Mouse (Mus musculus) layer of hippocampus, adult 2 months (tissue): ENCODE measurements at regions not wholly inside any gene's neighbourhood (a gene's known extent, or its start where the extent isn't known, plus 50 kb on each side); places are given as distances from the start of the nearest gene placed in this dataset.
A peak's percentile ranks its signal among the peaks of the same experiment; 100 is the strongest.

Experiments used
- DNase-seq, 2 experiments: peaks; one replicate each; pipeline ENCODE4 v3.0.0; 2022; ENCODE audit warnings: low spot score in 2 of 2
- H3K27ac ChIP-seq: fragments of 200-600 bp; 2 replicates; pipeline ENCODE4 v1.8.1; 2022
- H3K4me3 ChIP-seq: fragments of 200-600 bp; 2 replicates; pipeline ENCODE4 v1.8.1; 2022; ENCODE audit warnings: mild to moderate bottlenecking
- CTCF ChIP-seq: fragments of 200-600 bp; conservative IDR thresholded peaks from 2 replicates; pipeline ENCODE4 v1.8.1; 2022; ENCODE audit warnings: antibody characterized with exemption, mild to moderate bottlenecking, moderate library complexity

DNA sequence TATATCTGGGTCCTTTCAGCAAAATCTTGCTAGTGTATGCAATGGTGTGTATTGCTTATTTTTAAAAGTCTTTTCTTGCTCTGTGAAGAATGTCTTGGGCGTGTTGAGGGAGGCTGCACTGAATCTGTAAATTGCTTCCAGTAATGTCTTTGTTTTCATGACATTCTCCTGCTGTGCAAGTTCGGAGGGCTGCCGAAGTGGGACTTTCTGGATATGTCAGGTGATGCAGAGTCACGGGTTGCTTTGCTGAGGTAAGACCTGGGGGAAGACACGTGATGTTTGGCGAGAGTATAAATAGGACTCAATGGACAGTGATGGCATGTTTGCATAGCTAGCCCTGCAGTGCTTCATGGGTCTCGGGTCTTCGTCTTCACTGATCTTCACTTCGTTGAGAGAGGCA is 329.2 kb upstream of the Nr5a2 start:
- H3K27ac ChIP-seq, result no peak overlapping the region
- H3K4me3 ChIP-seq, result no peak overlapping the region
- no peak for TF ChIP-seq CTCF
- DNase-seq, result no peak

DNA sequence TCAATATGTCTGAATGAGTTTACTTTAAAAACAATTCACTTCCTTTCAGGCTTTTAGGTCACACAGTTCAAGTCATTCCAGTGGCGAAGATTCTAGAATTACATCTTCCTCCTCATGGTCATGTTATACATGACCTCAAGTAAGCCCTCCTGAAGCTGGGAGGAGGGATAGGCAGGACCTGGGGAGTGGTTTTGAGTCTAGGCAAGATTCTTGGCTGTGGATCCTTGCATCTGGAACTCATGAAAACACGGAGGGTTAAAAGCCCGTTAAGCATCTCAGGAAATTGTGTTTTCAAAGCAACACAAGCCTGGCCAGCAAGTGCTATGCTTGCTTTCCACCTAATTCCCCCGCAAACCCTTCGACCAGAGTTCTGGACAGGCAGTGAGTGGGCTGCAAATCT is 323.0 kb upstream of the Nr5a2 start:
- Histone ChIP-seq H3K4me3 (no peak overlapping the region), H3K27ac (no peak overlapping the region)
- no peak for TF ChIP-seq CTCF
- DNase-seq, result no peak

DNA sequence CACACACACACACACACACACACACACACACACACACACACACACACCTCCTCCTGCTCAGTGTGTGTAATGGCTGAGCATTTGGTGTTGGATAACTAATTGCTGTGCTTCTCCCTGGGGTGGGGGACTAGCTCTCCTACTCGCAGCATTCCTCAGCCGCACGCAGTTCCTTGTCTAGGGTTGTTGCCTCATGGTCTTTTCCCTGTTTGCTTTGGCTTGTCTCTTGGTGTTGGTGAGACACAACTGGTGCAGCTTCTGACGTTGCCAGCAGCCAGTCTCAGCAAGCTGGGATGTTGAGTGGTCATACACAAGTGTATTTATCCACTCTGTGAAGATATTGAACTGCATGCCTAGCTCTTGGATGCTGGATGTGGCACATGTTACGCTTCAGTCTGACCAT is 322.2 kb upstream of the Nr5a2 start:
- Histone ChIP-seq H3K27ac (no peak overlapping the region), H3K4me3 (no peak overlapping the region)
- no peak for TF ChIP-seq CTCF
- no peak for DNase-seq

DNA sequence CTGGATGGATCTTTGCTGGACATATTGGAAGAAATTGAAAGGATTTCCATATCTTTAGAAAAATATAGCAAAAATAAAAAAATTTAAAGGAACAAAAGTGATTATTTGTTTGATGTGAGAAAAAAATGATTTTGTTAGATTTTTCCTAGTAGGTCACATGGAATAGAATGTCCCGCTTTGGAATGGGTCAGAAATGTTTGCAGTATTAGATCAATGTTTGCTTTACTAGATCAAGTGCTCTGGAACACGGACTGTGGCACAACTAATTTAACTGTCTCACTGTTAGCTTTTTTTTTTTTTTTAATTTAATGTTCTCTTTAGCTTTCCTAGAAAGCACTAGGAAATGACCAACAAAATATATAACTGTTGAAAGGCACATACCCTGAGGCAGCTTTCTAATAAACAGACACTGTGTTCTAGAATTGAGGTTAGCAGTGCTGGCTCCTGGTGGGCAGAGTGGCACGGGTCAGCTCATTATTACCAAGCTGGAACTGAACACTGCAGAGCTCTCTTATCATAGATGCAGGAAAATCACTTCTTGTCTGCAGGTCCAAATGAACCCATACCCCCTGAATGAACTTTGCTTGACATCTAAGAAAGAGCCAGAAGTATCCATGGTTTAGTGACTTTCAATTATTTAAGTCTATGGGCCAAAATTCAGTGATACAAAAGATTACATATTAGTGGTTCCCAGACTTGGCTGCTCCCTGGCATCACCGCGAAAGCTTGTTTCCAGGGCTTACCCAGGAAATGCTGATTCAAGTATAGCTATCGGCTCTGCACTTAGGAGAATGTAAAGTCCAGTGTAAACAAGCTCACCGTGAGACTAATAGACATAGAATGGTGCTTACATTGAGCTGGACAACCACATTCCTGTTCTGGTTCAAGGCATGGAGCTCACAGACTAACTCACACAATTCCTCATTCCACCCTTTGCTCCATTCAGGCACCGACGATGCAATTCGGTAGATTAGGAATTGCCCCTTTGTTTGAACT is 320.4 kb upstream of the Nr5a2 start:
- H3K4me3 ChIP-seq, result no peak overlapping the region
- no peak for DNase-seq
- TF ChIP-seq CTCF, result no peak
- H3K27ac ChIP-seq, result no peak overlapping the region

DNA sequence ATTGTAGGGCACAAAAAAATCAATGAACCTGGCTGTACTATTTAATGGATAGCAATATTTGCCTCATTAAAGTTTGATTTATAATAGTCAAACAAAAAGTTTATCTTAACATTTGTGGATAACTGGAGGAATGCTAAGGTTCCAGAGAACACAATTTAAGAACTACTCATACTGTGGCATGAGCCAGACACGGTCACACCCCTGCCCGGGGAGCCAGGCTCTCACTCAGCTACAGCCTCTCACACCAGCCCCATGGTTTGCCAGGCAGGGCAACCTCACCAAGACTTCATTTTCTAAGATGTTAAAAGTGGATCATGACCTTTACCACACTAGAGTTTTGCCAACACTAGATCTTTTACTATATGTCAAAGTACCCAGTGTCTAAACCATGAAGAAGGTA is 319.7 kb upstream of the Nr5a2 start:
- no peak for DNase-seq
- no peak for TF ChIP-seq CTCF
- Histone ChIP-seq H3K4me3 (no peak overlapping the region), H3K27ac (no peak overlapping the region)

DNA sequence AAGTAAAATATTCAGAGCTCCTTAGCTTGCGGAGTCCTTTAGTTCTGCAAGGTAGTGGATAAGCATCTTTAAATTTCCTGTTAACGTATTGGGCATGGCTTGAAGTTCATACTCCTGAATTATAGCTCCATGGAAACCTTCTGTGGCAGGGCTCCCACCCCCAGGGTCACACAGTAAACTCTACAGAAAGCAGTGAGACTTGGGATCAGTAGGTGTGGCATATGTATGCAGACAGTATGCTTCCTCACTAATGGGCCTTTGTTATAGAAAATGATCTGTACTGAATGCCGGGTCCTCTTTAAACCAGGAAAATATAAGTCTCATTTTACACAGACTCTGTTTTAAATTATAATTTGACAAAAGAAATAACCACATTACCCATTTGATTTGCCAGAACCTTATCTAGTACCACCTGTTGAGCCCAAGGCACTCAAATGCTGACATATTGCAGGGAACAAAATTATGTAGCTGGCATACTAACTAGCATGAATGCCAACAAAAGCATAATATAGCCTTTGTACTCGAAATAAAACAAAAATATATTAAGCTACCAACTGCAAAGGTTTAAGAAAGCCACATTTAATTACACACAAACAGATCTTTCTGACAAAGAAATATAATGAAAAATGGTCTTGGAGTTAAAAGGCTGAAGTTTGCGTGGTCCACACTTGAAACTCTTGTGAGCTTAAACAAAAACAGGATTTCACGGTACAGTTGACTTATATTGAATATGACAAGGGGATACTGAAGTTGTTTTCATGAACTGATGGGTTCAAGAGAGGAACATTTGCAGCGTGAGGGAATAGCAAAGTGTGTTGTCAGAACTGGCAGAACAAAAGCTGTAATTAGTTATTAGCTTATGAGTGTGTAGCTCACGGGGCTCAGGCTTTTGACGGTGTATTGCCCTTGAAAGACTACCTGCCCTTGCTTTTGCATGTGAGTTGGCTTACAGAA is 310.7 kb upstream of the Nr5a2 start:
- TF ChIP-seq CTCF, result no peak
- no peak for DNase-seq
- H3K27ac ChIP-seq, result no peak overlapping the region

DNA sequence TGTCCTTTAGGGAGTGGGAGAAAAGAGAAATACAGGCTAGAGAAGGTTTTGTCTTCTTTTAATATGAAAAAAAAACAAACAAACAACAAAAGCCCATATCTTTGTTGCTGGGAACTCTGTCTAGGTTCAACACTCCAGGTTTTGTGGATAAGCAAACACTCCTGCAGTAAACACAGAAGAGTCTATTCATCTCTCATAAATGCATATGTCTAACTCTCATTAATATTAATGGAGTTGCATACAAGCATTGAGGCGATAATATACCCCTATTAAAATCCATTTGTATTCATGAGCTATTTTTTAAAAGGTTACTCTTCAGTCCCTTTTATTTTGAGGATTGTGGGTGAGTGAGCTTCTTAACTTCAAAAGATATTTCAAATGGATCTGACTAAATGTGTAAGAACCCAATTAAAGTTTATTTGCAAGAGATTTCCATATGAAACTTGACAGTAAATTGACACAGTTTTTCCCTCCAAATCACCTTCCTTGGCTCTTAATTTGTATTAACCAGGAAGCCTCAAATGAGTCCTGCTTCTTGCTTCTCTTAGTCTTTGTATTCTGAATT is 302.6 kb upstream of the Nr5a2 start:
- no peak overlapping the region for H3K4me3 ChIP-seq
- H3K27ac ChIP-seq, result no peak overlapping the region
- TF ChIP-seq CTCF, result no peak
- no peak for DNase-seq

More for the DNA sequence above, 310.7 kb upstream of the Nr5a2 start:
- H3K4me3 ChIP-seq, result no peak overlapping the region

DNA sequence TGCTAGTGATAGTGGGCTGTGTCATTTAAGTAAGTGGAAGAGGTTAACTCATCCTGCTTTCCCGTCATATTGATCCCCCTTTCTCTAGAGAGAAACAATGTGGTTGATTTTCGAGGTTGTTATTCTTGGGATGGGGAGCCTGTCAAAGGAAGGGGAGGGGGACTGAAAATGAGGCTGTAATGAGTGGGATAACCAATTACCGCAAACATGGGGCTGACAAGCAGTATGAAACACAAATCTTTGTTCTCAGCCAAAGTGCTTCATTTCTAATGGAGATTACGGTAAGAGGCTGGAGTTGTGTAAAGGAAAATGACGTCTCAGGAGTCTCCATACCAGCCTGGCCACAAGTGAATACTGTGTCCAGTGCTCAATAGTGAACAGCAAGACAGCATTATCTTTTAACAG is 301.9 kb upstream of the Nr5a2 start:
- no peak overlapping the region for H3K27ac ChIP-seq

DNA sequence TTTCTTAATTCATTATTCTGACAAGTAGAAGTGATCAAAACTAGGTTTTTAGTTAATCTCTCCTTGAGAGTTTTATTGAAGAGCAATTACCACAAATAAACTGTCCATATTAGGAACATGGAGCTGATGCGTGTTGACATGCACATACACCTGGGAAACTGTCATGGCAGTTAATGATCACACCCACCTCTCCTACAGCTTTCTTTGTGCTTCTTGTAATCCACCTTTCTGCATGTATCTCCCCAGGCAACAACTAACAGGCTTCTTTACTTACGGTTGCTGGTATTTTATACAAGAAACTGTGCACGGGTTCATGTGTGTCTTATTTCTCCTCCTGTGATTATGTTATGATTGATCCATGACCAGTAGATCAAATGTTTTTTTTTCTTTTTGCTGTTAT is 296.0 kb upstream of the Nr5a2 start:
- H3K4me3 ChIP-seq, result no peak overlapping the region
- H3K27ac ChIP-seq, result no peak overlapping the region
- DNase-seq, result no peak
- TF ChIP-seq CTCF, result no peak

More for the DNA sequence above, 301.9 kb upstream of the Nr5a2 start:
- H3K4me3 ChIP-seq, result no peak overlapping the region
- TF ChIP-seq CTCF, result no peak
- no peak for DNase-seq

DNA sequence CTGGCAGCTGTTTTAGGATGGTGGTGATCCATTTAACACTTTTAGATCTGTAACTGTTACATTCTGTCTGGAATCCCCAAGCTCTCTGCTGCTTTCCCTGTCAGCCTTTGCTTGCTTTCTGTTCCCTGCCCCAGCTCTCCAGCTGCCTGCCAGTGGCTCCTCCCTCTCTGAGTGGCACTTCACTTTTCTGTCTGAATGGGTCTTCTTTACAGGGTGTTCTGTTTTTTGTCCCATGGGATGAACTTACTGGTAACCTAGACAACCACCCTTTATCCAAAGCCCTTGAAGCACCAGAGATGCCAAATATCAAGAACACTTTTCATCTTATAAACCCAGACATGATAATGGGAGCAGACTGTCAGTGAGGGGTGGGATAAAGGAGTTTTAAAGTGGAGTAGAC is 294.8 kb upstream of the Nr5a2 start:
- H3K4me3 ChIP-seq, result no peak overlapping the region
- H3K27ac ChIP-seq, result no peak overlapping the region
- no peak for DNase-seq
- no peak for TF ChIP-seq CTCF

DNA sequence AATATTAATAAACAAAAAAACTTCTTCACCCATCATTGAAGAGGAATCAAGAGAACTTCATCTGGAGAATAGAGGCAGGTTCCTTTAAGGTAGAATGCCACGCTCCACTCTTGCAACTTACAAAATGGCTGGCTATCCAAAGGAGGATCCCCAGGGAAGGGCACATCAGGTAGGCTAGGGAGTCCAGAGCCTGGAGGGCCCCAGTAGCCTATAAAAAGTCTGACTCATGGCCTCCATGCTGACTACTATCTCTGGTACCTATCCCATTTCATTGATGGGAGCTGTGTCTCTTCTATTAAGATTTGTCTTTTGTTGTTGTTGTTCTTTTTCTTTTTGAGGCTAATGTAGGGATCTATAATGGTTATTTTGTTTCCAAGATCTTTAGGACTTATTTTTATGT is 294.4 kb upstream of the Nr5a2 start:
- TF ChIP-seq CTCF, result no peak
- no peak for DNase-seq
- no peak overlapping the region for H3K4me3 ChIP-seq
- H3K27ac ChIP-seq, result no peak overlapping the region

DNA sequence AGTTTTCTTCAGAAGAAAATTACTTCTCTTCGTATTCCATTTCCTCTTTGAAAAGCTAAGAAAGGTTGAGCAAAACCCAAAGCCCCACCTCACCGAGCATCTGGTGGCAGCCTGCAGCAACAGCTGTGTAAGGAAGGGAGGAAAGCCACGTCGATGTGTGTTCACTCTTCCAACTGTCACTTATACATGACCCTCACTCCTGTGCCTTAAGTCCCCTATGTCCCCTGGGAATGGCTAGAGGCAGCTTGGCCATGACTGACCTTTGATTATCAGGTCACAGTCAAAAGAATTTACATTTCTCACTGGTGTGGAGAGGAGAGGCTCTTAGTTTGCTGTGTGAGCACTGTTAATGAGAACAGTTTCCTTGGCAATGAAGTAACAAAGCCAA is 266.8 kb upstream of the Nr5a2 start:
- no peak for DNase-seq
- no peak overlapping the region for H3K27ac ChIP-seq
- no peak overlapping the region for H3K4me3 ChIP-seq
- no peak for TF ChIP-seq CTCF

DNA sequence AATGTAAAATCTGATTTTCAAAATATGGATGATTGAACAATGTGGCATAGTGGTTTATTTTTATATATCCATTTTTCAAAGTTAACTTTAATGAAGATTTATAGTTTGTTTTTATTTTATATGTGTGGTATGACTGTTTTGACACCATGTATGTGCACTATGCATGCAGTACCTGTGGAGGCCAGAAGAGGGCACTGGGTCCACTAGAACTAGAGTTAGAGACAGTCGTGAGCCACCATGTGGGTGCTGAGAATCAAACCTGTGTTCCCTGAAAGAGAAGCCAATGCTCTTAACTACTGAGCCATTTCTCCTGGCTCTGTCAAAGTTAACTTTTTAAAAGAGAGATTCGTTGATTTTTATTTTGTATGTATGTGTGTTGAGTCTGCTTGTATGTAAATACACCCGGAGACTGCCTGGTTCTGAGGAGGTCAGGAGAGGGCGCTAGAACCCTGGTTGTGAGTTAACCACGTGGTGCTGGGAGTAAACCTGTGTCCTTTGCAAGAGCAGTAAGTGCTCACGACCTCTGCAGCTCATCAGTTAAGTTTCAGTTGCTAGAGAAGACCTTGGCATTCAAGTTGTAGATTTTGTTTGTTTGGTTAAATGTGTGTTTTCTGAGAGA is 266.3 kb upstream of the Nr5a2 start:
- peak; percentile 61 for TF ChIP-seq CTCF
- DNase-seq, result no peak
- Histone ChIP-seq H3K4me3 (no peak overlapping the region), H3K27ac (no peak overlapping the region)
